Mouse (Mus musculus): Measurements from ENCODE around the gene Mmp19.
A peak's percentile ranks its signal among the peaks of the same experiment; 100 is the strongest.
"Not testable (repeated sequence)": the region's sequence is repeated elsewhere in the genome, so short reads cannot be mapped to it uniquely, and the experiment has no call there.

Mmp19 gene

GRCm38 (mm10) chr10:128801981-128802495, 11.3 kb downstream of the Mmp19 start:
- no peak for DNase-seq (ENCODE audit: low spot score in 2 of 2)

GRCm38 (mm10) chr10:128802956-128803355, 12.2 kb downstream of the Mmp19 start:
- DNase-seq (ENCODE audit: low spot score in 2 of 2) = no peak

- no peak for DNase-seq (ENCODE audit: low spot score in 2 of 2)
Observed at GRCm38 (mm10) chr10:128803361-128803760, 12.7 kb downstream of the Mmp19 start.

GRCm38 (mm10) chr10:128803771-128804270, 13.1 kb downstream of the Mmp19 start, which contains the start of gene Dnajc14:
TSS of gene Dnajc14 (plus strand) at chr10:128804062.
- DNase-seq (ENCODE audit: low spot score in 2 of 2) = peak in 1 of 2 experiments; percentile 16

GRCm38 (mm10) chr10:128804271-128805091, 13.8 kb downstream of the Mmp19 start, which contains the start of gene Tmem198b:
TSS of gene Tmem198b (minus strand) at chr10:128804370.
- peak; percentile 45 to 49 for DNase-seq (ENCODE audit: low spot score in 2 of 2)

- DNase-seq (ENCODE audit: low spot score in 2 of 2) = peak; percentile 96 to 97
Observed at GRCm38 (mm10) chr10:128805092-128806000, 14.6 kb downstream of the Mmp19 start.

GRCm38 (mm10) chr10:128806086-128806485, 15.4 kb downstream of the Mmp19 start:
- no peak for DNase-seq (ENCODE audit: low spot score in 2 of 2)

- no peak for DNase-seq (ENCODE audit: low spot score in 2 of 2)
Observed at GRCm38 (mm10) chr10:128807018-128807417, 16.3 kb downstream of the Mmp19 start.

- no peak for DNase-seq (ENCODE audit: low spot score in 2 of 2)
Observed at GRCm38 (mm10) chr10:128817033-128817432, 26.3 kb downstream of the Mmp19 start, which contains the start of gene Sarnp. TSS of gene Sarnp (plus strand) at chr10:128817333.

- no peak for DNase-seq (ENCODE audit: low spot score in 2 of 2)
Observed at GRCm38 (mm10) chr10:128820217-128820616, 29.5 kb downstream of the Mmp19 start.

GRCm38 (mm10) chr10:128821358-128822056, 30.8 kb downstream of the Mmp19 start, which contains the start of gene Ormdl2:
TSS of gene Ormdl2 (minus strand) at chr10:128821645.
- peak; percentile 88 to 91 for DNase-seq (ENCODE audit: low spot score in 2 of 2)

- DNase-seq (ENCODE audit: low spot score in 2 of 2) = no peak
Observed at GRCm38 (mm10) chr10:128822135-128822534, 31.4 kb downstream of the Mmp19 start.

GRCm38 (mm10) chr10:128823087-128823486, 32.4 kb downstream of the Mmp19 start:
- DNase-seq (ENCODE audit: low spot score in 2 of 2) = not testable (repeated sequence)

GRCm38 (mm10) chr10:128823821-128824220, 33.1 kb downstream of the Mmp19 start:
- no peak for DNase-seq (ENCODE audit: low spot score in 2 of 2)

- no peak for DNase-seq (ENCODE audit: low spot score in 2 of 2)
Observed at GRCm38 (mm10) chr10:128837400-128837799, 46.7 kb downstream of the Mmp19 start.

GRCm38 (mm10) chr10:128839434-128839833, 48.7 kb downstream of the Mmp19 start:
- no peak for DNase-seq (ENCODE audit: low spot score in 2 of 2)

- no peak for DNase-seq (ENCODE audit: low spot score in 2 of 2)
Observed at GRCm38 (mm10) chr10:128840612-128841011, 49.9 kb downstream of the Mmp19 start.

GRCm38 (mm10) chr10:128843260-128843659, 52.5 kb downstream of the Mmp19 start:
- no peak for DNase-seq (ENCODE audit: low spot score in 2 of 2)

- no peak for DNase-seq (ENCODE audit: low spot score in 2 of 2)
Observed at GRCm38 (mm10) chr10:128845516-128845915, 54.8 kb downstream of the Mmp19 start.

- no peak for DNase-seq (ENCODE audit: low spot score in 2 of 2)
Observed at GRCm38 (mm10) chr10:128846664-128847063, 56.0 kb downstream of the Mmp19 start.

- no peak for DNase-seq (ENCODE audit: low spot score in 2 of 2)
Observed at GRCm38 (mm10) chr10:128848426-128848825, 57.7 kb downstream of the Mmp19 start.
